Mouse (Mus musculus) C2C12 (cell line): ENCODE results near the gene Ywhaq.

Experiments used
- CTCF ChIP-seq: IDR thresholded peaks from one replicate; pipeline ENCODE4 v1.5.1; 2011; ENCODE audit not compliant: control insufficient read depth, insufficient read depth, insufficient read length
- FOSL1 ChIP-seq: IDR thresholded peaks from one replicate; pipeline ENCODE4 v1.8.0; 2011; ENCODE audit warnings: mild to moderate bottlenecking, low read length; ENCODE audit not compliant: poor library complexity, insufficient read depth, severe bottlenecking
- MAX ChIP-seq: IDR thresholded peaks from one replicate; pipeline ENCODE4 v1.6.1; 2011; ENCODE audit warnings: mild to moderate bottlenecking, control low read depth
- MYOD1 ChIP-seq: IDR thresholded peaks from one replicate; pipeline ENCODE4 v1.6.1; 2011; ENCODE audit warnings: low read depth; ENCODE audit not compliant: control insufficient read depth, insufficient read length
- MYOG ChIP-seq: IDR thresholded peaks from one replicate; pipeline ENCODE4 v1.6.1; 2011; ENCODE audit not compliant: control insufficient read depth, insufficient read length; ENCODE audit errors: extremely low read depth
- USF1 ChIP-seq: IDR thresholded peaks from one replicate; pipeline ENCODE4 v1.6.1; 2011; ENCODE audit warnings: low read depth, mild to moderate bottlenecking, control low read depth, moderate library complexity

DNA sequence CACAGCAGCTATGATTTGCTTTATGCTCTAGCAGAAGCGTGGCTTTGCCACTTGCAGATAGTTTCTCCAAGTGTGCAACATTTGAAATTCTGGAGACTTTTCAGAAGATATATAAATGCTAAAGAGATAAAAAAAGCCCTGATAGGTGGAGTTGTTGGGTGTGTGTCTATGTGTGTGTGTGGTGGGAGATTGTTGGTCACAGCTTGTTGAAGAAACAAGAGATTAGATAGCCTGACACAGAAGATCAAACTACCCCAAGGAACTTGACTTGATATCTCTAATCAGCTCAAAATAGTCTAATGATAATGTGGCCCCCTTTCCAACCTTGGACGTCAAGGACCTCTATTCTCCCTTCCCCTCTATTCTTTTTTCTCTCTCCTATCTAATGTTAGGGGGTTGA lies 6.8 kb downstream of the Ywhaq start:
- no peak for TF ChIP-seq CTCF
- TF ChIP-seq MYOD1 = no peak
- no peak for TF ChIP-seq USF1
- no peak for TF ChIP-seq FOSL1
- TF ChIP-seq MYOG = no peak
- no peak for TF ChIP-seq MAX
